Mouse (Mus musculus): ENCODE measurements around the gene Sema3e. TPM values are rescaled to one million over a fixed set of nuclear protein-coding genes. Genes with fewer than 3 reads are reported as not detected.
A peak's percentile ranks its signal among the peaks of the same experiment; 100 is the strongest.

Gene Sema3e
- total RNA-seq, 2 experiments from 2014 or later: 12.2 to 13.0 TPM

- DNase-seq (ENCODE audit: extremely low spot score in 1 of 2, low spot score in 2 of 2): no peak
- H3K4me3 ChIP-seq: no peak overlapping the region
- no peak overlapping the region for H3K27ac ChIP-seq
- intact Hi-C loops (cut with DNase I): no loop called here
- TF ChIP-seq CTCF (IDR thresholded peaks at IDR 0.05): no peak
Measured at GRCm38 (mm10) chr5:14032056-14032455, 7.0 kb downstream of the Sema3e start.

DNA sequence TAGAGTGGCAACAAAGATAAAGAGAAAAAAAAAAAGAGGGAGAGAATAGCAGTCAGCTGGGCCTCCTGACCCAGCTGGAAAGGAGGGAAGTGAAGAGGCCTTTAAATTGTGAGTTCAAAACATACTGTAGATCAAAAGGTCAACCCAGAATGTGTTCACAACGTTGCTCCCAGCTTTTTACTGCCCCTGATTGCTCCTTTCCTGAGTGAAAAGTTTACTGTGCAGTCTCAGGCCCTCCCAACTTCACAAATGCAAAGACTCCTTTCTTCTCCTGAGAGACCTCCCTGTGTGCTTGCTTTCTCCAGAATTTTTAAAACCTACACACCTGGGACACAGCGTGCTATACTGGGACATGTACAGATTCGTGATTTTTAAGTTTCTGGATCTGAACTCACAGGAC lies 8.2 kb downstream of the Sema3e start:
- no peak for DNase-seq (ENCODE audit: extremely low spot score in 1 of 2, low spot score in 2 of 2)
- TF ChIP-seq CTCF (IDR thresholded peaks at IDR 0.05): no peak
- H3K4me3 ChIP-seq: no peak overlapping the region
- no peak overlapping the region for H3K27ac ChIP-seq
- intact Hi-C loops (cut with DNase I): no loop called here

GRCm38 (mm10) chr5:14038813-14039496 lies 13.9 kb downstream of the Sema3e start:
- no peak overlapping the region for H3K4me3 ChIP-seq
- no peak overlapping the region for H3K27ac ChIP-seq
- no peak for DNase-seq (ENCODE audit: extremely low spot score in 1 of 2, low spot score in 2 of 2)
- intact Hi-C loops (cut with DNase I): no loop called here
- TF ChIP-seq CTCF (IDR thresholded peaks at IDR 0.05): no peak

DNA sequence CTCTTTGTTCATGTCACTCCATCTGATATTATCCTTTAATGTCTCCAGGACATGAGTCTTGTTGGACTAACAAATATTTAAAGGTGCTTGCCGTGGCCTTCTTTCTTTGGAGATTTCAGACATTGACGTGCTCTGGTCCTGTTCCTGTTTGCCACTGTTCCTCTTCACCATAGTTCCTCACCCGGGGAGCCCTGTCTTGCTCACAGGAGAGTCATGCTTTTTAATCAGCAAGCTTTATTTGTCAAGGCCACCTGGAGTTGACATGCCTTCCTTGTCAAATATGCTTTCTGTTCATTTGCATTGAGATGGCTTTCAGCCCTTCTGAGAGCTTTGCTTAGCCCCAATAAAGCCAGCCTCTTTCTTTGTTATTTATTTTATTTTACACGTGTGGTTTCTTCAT lies 15.1 kb downstream of the Sema3e start:
- DNase-seq (ENCODE audit: extremely low spot score in 1 of 2, low spot score in 2 of 2): no peak
- no peak overlapping the region for H3K27ac ChIP-seq
- intact Hi-C loops (cut with DNase I): no loop called here
- TF ChIP-seq CTCF (IDR thresholded peaks at IDR 0.05): no peak
- H3K4me3 ChIP-seq: no peak overlapping the region

- DNase-seq (ENCODE audit: extremely low spot score in 1 of 2, low spot score in 2 of 2): no peak
- intact Hi-C loops (cut with DNase I): no loop called here
- TF ChIP-seq CTCF (IDR thresholded peaks at IDR 0.05): no peak
- Histone ChIP-seq H3K27ac (no peak overlapping the region), H3K4me3 (no peak overlapping the region)
Measured at GRCm38 (mm10) chr5:14043116-14043515, 18.0 kb downstream of the Sema3e start.

DNA sequence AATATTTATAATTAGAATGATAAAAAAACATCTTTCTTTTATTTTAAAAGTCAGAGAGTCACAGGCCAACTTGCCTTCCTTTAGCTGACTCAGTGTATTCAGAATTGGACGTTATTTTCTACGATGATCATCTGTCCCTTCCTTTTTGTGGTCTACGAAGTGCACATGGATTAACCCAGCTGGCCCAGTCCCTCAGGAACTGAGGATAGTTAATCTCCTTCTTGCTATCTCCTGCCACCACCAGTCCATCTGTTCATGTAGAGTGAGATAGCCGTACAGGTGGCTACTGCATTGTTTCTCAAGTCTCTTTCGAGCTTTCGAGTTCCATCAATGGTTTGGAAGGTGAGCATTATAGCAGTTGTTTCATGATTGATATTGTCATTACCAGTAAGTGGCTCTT lies 18.9 kb downstream of the Sema3e start:
- TF ChIP-seq CTCF (IDR thresholded peaks at IDR 0.05): no peak
- intact Hi-C loops (cut with DNase I): no loop called here

DNA sequence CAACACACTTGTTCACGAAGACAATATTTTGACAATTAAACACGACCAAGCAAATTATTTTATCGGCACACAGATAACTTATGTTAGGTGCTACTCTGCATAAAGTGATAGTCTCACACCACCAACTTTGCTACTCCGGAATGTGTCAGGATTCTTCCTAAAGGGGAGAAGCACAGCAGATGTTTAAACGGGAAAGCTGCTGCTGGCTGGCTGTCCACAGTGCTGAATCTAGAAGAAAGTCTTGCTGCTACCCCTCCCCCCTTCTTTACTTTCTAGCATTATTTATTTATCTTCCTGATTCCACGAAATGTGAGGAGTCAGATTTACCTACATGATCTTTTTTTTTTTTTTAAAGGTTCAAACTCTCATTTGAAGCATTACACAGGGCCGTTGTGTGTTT lies 23.6 kb downstream of the Sema3e start:
- Histone ChIP-seq H3K27ac (no peak overlapping the region), H3K4me3 (no peak overlapping the region)
- intact Hi-C loops (cut with DNase I): no loop called here
- DNase-seq (ENCODE audit: extremely low spot score in 1 of 2, low spot score in 2 of 2): no peak
- no peak for TF ChIP-seq CTCF (IDR thresholded peaks at IDR 0.05)

More for the DNA sequence above, 18.9 kb downstream of the Sema3e start:
- no peak overlapping the region for H3K4me3 ChIP-seq
- no peak overlapping the region for H3K27ac ChIP-seq
- DNase-seq (ENCODE audit: extremely low spot score in 1 of 2, low spot score in 2 of 2): no peak

DNA sequence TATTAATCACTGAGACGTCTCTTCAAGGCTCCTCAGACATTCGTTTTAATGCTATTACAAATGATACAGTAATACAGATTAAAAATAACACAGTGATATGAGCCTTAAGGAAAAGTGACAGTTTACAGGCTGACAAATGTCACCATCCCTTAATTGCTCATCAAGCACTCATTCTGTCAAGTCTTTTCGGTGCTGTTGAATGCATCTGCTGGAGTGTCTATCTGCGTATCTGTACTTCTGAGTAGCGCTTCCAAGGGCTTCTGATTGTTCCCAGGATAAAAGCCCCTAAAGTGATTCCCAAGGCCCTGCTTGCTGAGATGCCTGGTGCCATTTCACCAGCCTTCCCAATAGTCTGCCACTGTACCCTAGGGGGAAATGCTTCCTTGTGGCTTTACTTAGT lies 29.4 kb downstream of the Sema3e start:
- DNase-seq (ENCODE audit: extremely low spot score in 1 of 2, low spot score in 2 of 2): no peak
- intact Hi-C loops (cut with DNase I): no loop called here
- no peak overlapping the region for H3K27ac ChIP-seq
- no peak for TF ChIP-seq CTCF (IDR thresholded peaks at IDR 0.05)
- no peak overlapping the region for H3K4me3 ChIP-seq

- Histone ChIP-seq H3K4me3 (no peak overlapping the region), H3K27ac (no peak overlapping the region)
- TF ChIP-seq CTCF (IDR thresholded peaks at IDR 0.05): no peak
- DNase-seq (ENCODE audit: extremely low spot score in 1 of 2, low spot score in 2 of 2): no peak
- intact Hi-C loops (cut with DNase I): no loop called here
Measured at GRCm38 (mm10) chr5:14059895-14060553, 34.9 kb downstream of the Sema3e start.

DNA sequence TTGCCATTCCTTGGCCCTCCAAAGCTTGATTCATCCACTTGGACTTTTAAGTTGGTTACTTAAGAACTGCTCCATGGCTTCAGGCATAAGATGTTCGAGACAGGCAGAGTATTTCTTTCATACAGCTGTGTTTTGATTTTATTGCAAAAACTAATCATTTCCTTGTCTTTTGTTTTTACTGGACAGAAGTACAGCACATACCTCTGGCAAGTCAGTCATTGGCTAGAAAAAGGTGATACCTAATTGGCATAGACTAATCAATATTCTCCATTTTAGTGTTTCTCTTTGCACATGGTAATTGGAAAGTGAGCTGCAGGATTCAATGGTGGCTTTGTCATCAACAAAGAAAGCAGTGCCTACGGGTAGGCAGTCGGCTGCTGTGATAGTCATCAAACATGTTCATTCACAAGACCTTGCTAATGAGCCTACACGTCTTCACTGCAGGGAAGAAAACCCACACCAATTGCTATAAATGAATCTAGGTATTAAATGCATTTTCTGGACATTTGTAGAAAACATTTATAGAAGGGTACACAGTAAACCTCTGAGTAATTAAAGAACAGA lies 37.9 kb downstream of the Sema3e start:
- no peak for DNase-seq (ENCODE audit: extremely low spot score in 1 of 2, low spot score in 2 of 2)
- H3K4me3 ChIP-seq: no peak overlapping the region
- TF ChIP-seq CTCF (IDR thresholded peaks at IDR 0.05): no peak

DNA sequence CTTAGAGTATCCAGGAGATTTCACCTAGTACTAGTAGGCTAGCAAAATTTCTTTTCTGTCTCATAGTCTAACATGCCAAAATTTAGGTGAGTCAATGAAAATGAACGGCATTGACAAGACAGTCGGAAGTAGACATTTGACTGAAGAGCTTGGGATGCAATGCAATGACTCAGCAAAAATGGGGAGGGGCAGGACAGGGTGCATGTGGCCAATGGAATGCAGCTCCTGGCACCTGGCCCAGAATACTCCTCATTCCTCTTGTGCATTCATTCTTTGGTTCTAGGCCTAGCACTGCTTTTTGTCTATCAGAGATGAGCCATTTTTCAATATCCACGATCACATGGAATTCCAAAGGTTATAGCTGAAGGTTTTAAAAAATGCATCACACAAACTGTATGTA lies 48.1 kb downstream of the Sema3e start:
- Histone ChIP-seq H3K27ac (no peak overlapping the region), H3K4me3 (no peak overlapping the region)
- DNase-seq (ENCODE audit: extremely low spot score in 1 of 2, low spot score in 2 of 2): no peak
- intact Hi-C loops (cut with DNase I): no loop called here
- no peak for TF ChIP-seq CTCF (IDR thresholded peaks at IDR 0.05)

More for the DNA sequence above, 37.9 kb downstream of the Sema3e start:
- no peak overlapping the region for H3K27ac ChIP-seq
- intact Hi-C loops (cut with DNase I): no loop called here

- intact Hi-C loops (cut with DNase I): no loop called here
- H3K27ac ChIP-seq: no peak overlapping the region
- TF ChIP-seq CTCF (IDR thresholded peaks at IDR 0.05): no peak
- H3K4me3 ChIP-seq: no peak overlapping the region
- DNase-seq (ENCODE audit: extremely low spot score in 1 of 2, low spot score in 2 of 2): peak; percentile 16 to 19
Measured at GRCm38 (mm10) chr5:14088100-14088499, 63.0 kb downstream of the Sema3e start.

Data from left cerebral cortex, adult 2 months (tissue).